Mouse (Mus musculus): ENCODE measurements at regions not wholly inside any gene's neighbourhood (a gene's known extent, or its start where the extent isn't known, plus 50 kb on each side); places are given as distances from the start of the nearest gene placed in this dataset.

- no peaks in the 10 kb centered on the region for H3K9me3 ChIP-seq (replicated peaks; ENCODE audit: control insufficient read depth, low read length)
- no peak overlapping the region for H3K27ac ChIP-seq (ENCODE audit: low read depth, low read length)
- H3K4me1 ChIP-seq (ENCODE audit: control insufficient read depth, insufficient read depth, low read length): no peaks in the 10 kb centered on the region
- H3K4me2 ChIP-seq (ENCODE audit: low read length): no peak overlapping the region
- no peaks in the 10 kb centered on the region for H3K36me3 ChIP-seq (ENCODE audit: control insufficient read depth, insufficient read depth, low read length)
- no peak overlapping the region for H3K9ac ChIP-seq (ENCODE audit: low read length)
- H3K4me3 ChIP-seq (ENCODE audit: low read depth, low read length): no peak overlapping the region
- ATAC-seq: no peak
- no peak for DNase-seq (ENCODE audit: low spot score)
- no peaks in the 10 kb centered on the region for H3K27me3 ChIP-seq (replicated peaks; ENCODE audit: control insufficient read depth, insufficient read depth, low read length)
- 83% methylated on average over 9 of the region's 9 CpGs for WGBS
Observed at GRCm38 (mm10) chr15:19094061-19094810, 275.5 kb downstream of the Cdh10 start.

- ATAC-seq (no peak), DNase-seq (ENCODE audit: low spot score) (peak; percentile 2)
- Histone ChIP-seq H3K27me3 (replicated peaks; ENCODE audit: control insufficient read depth, insufficient read depth, low read length) (no peaks in the 10 kb centered on the region), H3K4me1 (ENCODE audit: control insufficient read depth, insufficient read depth, low read length) (no peaks in the 10 kb centered on the region), H3K4me3 (ENCODE audit: low read depth, low read length) (no peak overlapping the region), H3K9ac (ENCODE audit: low read length) (no peak overlapping the region), H3K4me2 (ENCODE audit: low read length) (no peak overlapping the region), H3K9me3 (replicated peaks; ENCODE audit: control insufficient read depth, low read length) (no peaks in the 10 kb centered on the region), H3K36me3 (ENCODE audit: control insufficient read depth, insufficient read depth, low read length) (no peaks in the 10 kb centered on the region), H3K27ac (ENCODE audit: low read depth, low read length) (no peak overlapping the region)
- 81% methylated on average over 1 of the region's 1 CpGs for WGBS
Observed at GRCm38 (mm10) chr15:19114951-19115350, 296.2 kb downstream of the Cdh10 start.

GRCm38 (mm10) chr15:19118995-19119394, 300.2 kb downstream of the Cdh10 start:
- DNase-seq (ENCODE audit: low spot score) (no peak), ATAC-seq (no peak)
- Histone ChIP-seq H3K9ac (ENCODE audit: low read length) (no peak overlapping the region), H3K4me3 (ENCODE audit: low read depth, low read length) (no peak overlapping the region), H3K27ac (ENCODE audit: low read depth, low read length) (no peak overlapping the region), H3K27me3 (replicated peaks; ENCODE audit: control insufficient read depth, insufficient read depth, low read length) (no peaks in the 10 kb centered on the region), H3K4me2 (ENCODE audit: low read length) (no peak overlapping the region), H3K9me3 (replicated peaks; ENCODE audit: control insufficient read depth, low read length) (no peaks in the 10 kb centered on the region), H3K4me1 (ENCODE audit: control insufficient read depth, insufficient read depth, low read length) (no peaks in the 10 kb centered on the region), H3K36me3 (ENCODE audit: control insufficient read depth, insufficient read depth, low read length) (no peaks in the 10 kb centered on the region)
- 88% methylated on average over 2 of the region's 2 CpGs for WGBS

- Histone ChIP-seq H3K27me3 (replicated peaks; ENCODE audit: control insufficient read depth, insufficient read depth, low read length) (no peaks in the 10 kb centered on the region), H3K27ac (ENCODE audit: low read depth, low read length) (no peak overlapping the region), H3K9ac (ENCODE audit: low read length) (no peak overlapping the region), H3K9me3 (replicated peaks; ENCODE audit: control insufficient read depth, low read length) (no peaks in the 10 kb centered on the region), H3K36me3 (ENCODE audit: control insufficient read depth, insufficient read depth, low read length) (no peaks in the 10 kb centered on the region), H3K4me1 (ENCODE audit: control insufficient read depth, insufficient read depth, low read length) (no peaks in the 10 kb centered on the region), H3K4me3 (ENCODE audit: low read depth, low read length) (no peak overlapping the region), H3K4me2 (ENCODE audit: low read length) (no peak overlapping the region)
- DNase-seq (ENCODE audit: low spot score) (no peak), ATAC-seq (no peak)
Observed at GRCm38 (mm10) chr15:19127454-19127853, 308.7 kb downstream of the Cdh10 start.

GRCm38 (mm10) chr15:19129316-19129715, 310.6 kb downstream of the Cdh10 start:
- H3K4me3 ChIP-seq (ENCODE audit: low read depth, low read length): no peak overlapping the region
- no peak overlapping the region for H3K4me2 ChIP-seq (ENCODE audit: low read length)
- no peak for DNase-seq (ENCODE audit: low spot score)
- H3K36me3 ChIP-seq (ENCODE audit: control insufficient read depth, insufficient read depth, low read length): no peaks in the 10 kb centered on the region
- no peak overlapping the region for H3K9ac ChIP-seq (ENCODE audit: low read length)
- H3K9me3 ChIP-seq (replicated peaks; ENCODE audit: control insufficient read depth, low read length): no peaks in the 10 kb centered on the region
- H3K27ac ChIP-seq (ENCODE audit: low read depth, low read length): no peak overlapping the region
- no peaks in the 10 kb centered on the region for H3K27me3 ChIP-seq (replicated peaks; ENCODE audit: control insufficient read depth, insufficient read depth, low read length)
- ATAC-seq: no peak
- no peaks in the 10 kb centered on the region for H3K4me1 ChIP-seq (ENCODE audit: control insufficient read depth, insufficient read depth, low read length)
- 94% methylated on average over 1 of the region's 1 CpGs for WGBS

- no peak overlapping the region for H3K27ac ChIP-seq (ENCODE audit: low read depth, low read length)
- ATAC-seq: no peak
- no peak overlapping the region for H3K9ac ChIP-seq (ENCODE audit: low read length)
- DNase-seq (ENCODE audit: low spot score): no peak
- no peak overlapping the region for H3K4me3 ChIP-seq (ENCODE audit: low read depth, low read length)
- no peaks in the 10 kb centered on the region for H3K9me3 ChIP-seq (replicated peaks; ENCODE audit: control insufficient read depth, low read length)
- no peak overlapping the region for H3K4me2 ChIP-seq (ENCODE audit: low read length)
- H3K36me3 ChIP-seq (ENCODE audit: control insufficient read depth, insufficient read depth, low read length): no peaks in the 10 kb centered on the region
- H3K27me3 ChIP-seq (replicated peaks; ENCODE audit: control insufficient read depth, insufficient read depth, low read length): no peaks in the 10 kb centered on the region
- H3K4me1 ChIP-seq (ENCODE audit: control insufficient read depth, insufficient read depth, low read length): no peaks in the 10 kb centered on the region
Observed at GRCm38 (mm10) chr15:19153682-19154081, 334.9 kb downstream of the Cdh10 start.

- H3K4me2 ChIP-seq (ENCODE audit: low read length): no peak overlapping the region
- H3K27ac ChIP-seq (ENCODE audit: low read depth, low read length): no peak overlapping the region
- H3K9ac ChIP-seq (ENCODE audit: low read length): no peak overlapping the region
- peak; percentile 70 for DNase-seq (ENCODE audit: low spot score)
- H3K9me3 ChIP-seq (replicated peaks; ENCODE audit: control insufficient read depth, low read length): no peaks in the 10 kb centered on the region
- no peaks in the 10 kb centered on the region for H3K27me3 ChIP-seq (replicated peaks; ENCODE audit: control insufficient read depth, insufficient read depth, low read length)
- ATAC-seq: peak; percentile 77; the same call in 1 of the 2 replicates
- no peaks in the 10 kb centered on the region for H3K36me3 ChIP-seq (ENCODE audit: control insufficient read depth, insufficient read depth, low read length)
- H3K4me3 ChIP-seq (ENCODE audit: low read depth, low read length): no peak overlapping the region
- WGBS: 63% methylated on average over 6 of the region's 6 CpGs
- H3K4me1 ChIP-seq (ENCODE audit: control insufficient read depth, insufficient read depth, low read length): no peaks in the 10 kb centered on the region
Observed at GRCm38 (mm10) chr15:19162119-19162888, 343.6 kb downstream of the Cdh10 start.

- H3K4me2 ChIP-seq (ENCODE audit: low read length): no peak overlapping the region
- 76% methylated on average over 4 of the region's 4 CpGs for WGBS
- no peak overlapping the region for H3K27ac ChIP-seq (ENCODE audit: low read depth, low read length)
- H3K27me3 ChIP-seq (replicated peaks; ENCODE audit: control insufficient read depth, insufficient read depth, low read length): no peaks in the 10 kb centered on the region
- H3K36me3 ChIP-seq (ENCODE audit: control insufficient read depth, insufficient read depth, low read length): no peaks in the 10 kb centered on the region
- DNase-seq (ENCODE audit: low spot score) (no peak), ATAC-seq (no peak)
- H3K9me3 ChIP-seq (replicated peaks; ENCODE audit: control insufficient read depth, low read length): no peaks in the 10 kb centered on the region
- no peaks in the 10 kb centered on the region for H3K4me1 ChIP-seq (ENCODE audit: control insufficient read depth, insufficient read depth, low read length)
- no peak overlapping the region for H3K4me3 ChIP-seq (ENCODE audit: low read depth, low read length)
- H3K9ac ChIP-seq (ENCODE audit: low read length): no peak overlapping the region
Observed at GRCm38 (mm10) chr15:19175470-19175869, 356.7 kb downstream of the Cdh10 start.
